7 mouse cellular contexts compared by ENCODE assay signal in genomic region chr6:83108762-83109668, GRCm38 (mm10). TPM values are rescaled to one million over a fixed set of nuclear protein-coding genes. Genes with fewer than 3 reads are reported as not detected.
A peak's percentile ranks its signal among the peaks of the same experiment; 100 is the strongest.
DNase-seq lines count a peak whose midpoint lies in the region; ATAC-seq and TF ChIP-seq lines count a peak whose summit lies in the region.

Gene Mrpl53, plus strand, starts transcription at chr6:83109040.

- peaks cover 7% of the 10 kb centered on the region; the same call in 1 of the 2 replicates for H3K36me3 ChIP-seq in embryonic facial prominence, embryonic 14.5 days (ENCODE audit: control insufficient read depth, insufficient read depth, low read length)
- peaks cover 12% of the 10 kb centered on the region; the same call in 1 of the 2 replicates for H3K36me3 ChIP-seq in limb, embryonic 14.5 days (ENCODE audit: control insufficient read depth, insufficient read depth, low read length)
- H3K36me3 ChIP-seq in midbrain, embryonic 15.5 days (replicated peaks): 0 out of 2 replicates have a peak, but pooled peaks cover 2% of the 10 kb centered on the region

- H3K4me2 ChIP-seq in embryonic facial prominence, embryonic 14.5 days (ENCODE audit: low read depth, low read length): peak within 1 kb of the TSS; percentile 90
- peak within 1 kb of the TSS; percentile 86 for H3K4me2 ChIP-seq in limb, embryonic 14.5 days (replicated peaks; ENCODE audit: low read depth, low read length, severe bottlenecking)
- peak within 1 kb of the TSS; percentile 92 for H3K4me2 ChIP-seq in midbrain, embryonic 15.5 days

- TF ChIP-seq POLR2A in limb, embryonic 14.5 days (IDR thresholded peaks at IDR 0.05; ENCODE audit: borderline replicate concordance, extremely low read depth, insufficient read depth, insufficient read length): peak; percentile 56; the same call in 1 of the 2 replicates

- peak; percentile 92 for ATAC-seq in embryonic facial prominence, embryonic 14.5 days (ENCODE audit: low read depth)
- peak; percentile 87 for ATAC-seq in limb, embryonic 14.5 days (ENCODE audit: low FRiP score, low read depth)
- ATAC-seq in midbrain, embryonic 15.5 days (replicated peaks): peak; percentile 92

- no peaks in the 10 kb centered on the region for H3K27me3 ChIP-seq in embryonic facial prominence, embryonic 14.5 days (replicated peaks; ENCODE audit: control insufficient read depth, insufficient read depth, low read length)
- H3K27me3 ChIP-seq in limb, embryonic 14.5 days (ENCODE audit: control insufficient read depth, insufficient read depth, low read length): no peaks in the 10 kb centered on the region
- no peaks in the 10 kb centered on the region for H3K27me3 ChIP-seq in midbrain, embryonic 15.5 days (replicated peaks)

- DNase-seq in adrenal gland, postnatal 14 days: peak; percentile 92
- DNase-seq in embryonic facial prominence, embryonic 14.5 days (ENCODE audit: low spot score): peak; percentile 84
- DNase-seq in heart, adult 8-10 months (ENCODE audit: low spot score): peak; percentile 78
- peak; percentile 79 to 84 for DNase-seq in kidney, adult 8-10 months
- DNase-seq in limb, embryonic 14.5 days (ENCODE audit: low spot score): peak; percentile 72
- peak; percentile 65 to 80 for DNase-seq in spleen, adult 18-20 months

- peak within 1 kb of the TSS; percentile 67 for H3K27ac ChIP-seq in embryonic facial prominence, embryonic 14.5 days (replicated peaks; ENCODE audit: low read depth, low read length)
- peak within 1 kb of the TSS; percentile 71 for H3K27ac ChIP-seq in limb, embryonic 14.5 days (replicated peaks; ENCODE audit: low read depth, low read length)
- H3K27ac ChIP-seq in midbrain, embryonic 15.5 days: peak within 1 kb of the TSS; percentile 77

- H3K4me1 ChIP-seq in embryonic facial prominence, embryonic 14.5 days (ENCODE audit: control insufficient read depth, insufficient read depth, low read length): peaks cover 13% of the 10 kb centered on the region
- H3K4me1 ChIP-seq in limb, embryonic 14.5 days (ENCODE audit: control insufficient read depth, insufficient read depth, low read length): peaks cover 12% of the 10 kb centered on the region
- peaks cover 29% of the 10 kb centered on the region for H3K4me1 ChIP-seq in midbrain, embryonic 15.5 days

- peak within 1 kb of the TSS; percentile 86 for H3K9ac ChIP-seq in embryonic facial prominence, embryonic 14.5 days (ENCODE audit: low read depth, low read length)
- H3K9ac ChIP-seq in limb, embryonic 14.5 days (ENCODE audit: low read depth, low read length, severe bottlenecking): peak within 1 kb of the TSS; percentile 89
- peak within 1 kb of the TSS; percentile 77 for H3K9ac ChIP-seq in midbrain, embryonic 15.5 days

- H3K4me3 ChIP-seq in embryonic facial prominence, embryonic 14.5 days (ENCODE audit: low read depth, low read length): peak within 1 kb of the TSS; percentile 91
- H3K4me3 ChIP-seq in limb, embryonic 14.5 days (replicated peaks; ENCODE audit: low read length): peak within 1 kb of the TSS; percentile 84
- H3K4me3 ChIP-seq in midbrain, embryonic 15.5 days: peak within 1 kb of the TSS; percentile 72

- 0% methylated on average over 65 of the region's 76 CpGs for WGBS in embryonic facial prominence, embryonic 14.5 days
- WGBS in limb, embryonic 14.5 days: under 1% methylated on average over 76 of the region's 76 CpGs
- under 1% methylated on average over 76 of the region's 76 CpGs for WGBS in midbrain, embryonic 15.5 days

- H3K9me3 ChIP-seq in embryonic facial prominence, embryonic 14.5 days (ENCODE audit: control insufficient read depth, low read length): no peaks in the 10 kb centered on the region
- H3K9me3 ChIP-seq in limb, embryonic 14.5 days (ENCODE audit: control insufficient read depth, low read length): no peaks in the 10 kb centered on the region
- H3K9me3 ChIP-seq in midbrain, embryonic 15.5 days: no peaks in the 10 kb centered on the region

RNA-seq across cellular contexts. Expression of gene Mrpl53, which starts in this region (rescaled TPM):
- total RNA-seq in adrenal gland, postnatal 14 days (2021): 114 and 119 TPM in 2 replicates
- polyA plus RNA-seq in embryonic facial prominence, embryonic 14.5 days (2014; fragmentation: Nextera tagmentation; extraction: Ambion mirVana): 136 and 145 TPM in 2 replicates
- 100 to 1,000 TPM; 132 to 143 (median 140) TPM for total RNA-seq in heart, adult 8-10 months (2022)
- 101 and 112 TPM in 2 replicates for polyA plus RNA-seq in limb, embryonic 14.5 days (2012; rRNA removed)
- 124 and 125 TPM in 2 replicates for polyA plus RNA-seq in limb, embryonic 14.5 days (2014; fragmentation: Nextera tagmentation; extraction: Ambion mirVana)
- polyA plus RNA-seq in midbrain, embryonic 15.5 days (2015; fragmentation: Nextera tagmentation; extraction: Ambion mirVana): 102 and 105 TPM in 2 replicates

Comparison
In these comparisons a context has a peak if more than half of its experiments do, and no peak if none do; other contexts are left out.
1. Peak in every context shown above with its lines: DNase-seq, ATAC-seq, H3K4me3 ChIP-seq and H3K27ac ChIP-seq.